Mouse (Mus musculus): ENCODE data around the gene Clic6. TPM values are rescaled to one million over a fixed set of nuclear protein-coding genes. Genes with fewer than 3 reads are reported as not detected.

The Clic6 gene
- total RNA-seq, 2 experiments from 2014 or later: 0.37 to 1.1 TPM

Other genes with a start within 250 kb of the Clic6 start
- not detected for gene Kcne2, start 193.3 kb upstream of the Clic6 start, total RNA-seq (2021)
- 10 to 100 TPM; 80.8 to 88.3 TPM for gene Smim11, start 184.4 kb upstream of the Clic6 start, total RNA-seq (2021)
- gene Fam243, start 164.3 kb upstream of the Clic6 start, total RNA-seq (2021): 1 to 10 TPM in 1 of 2 experiments, under 1 TPM in 1; 0.87 to 1.1 TPM
- 1 to 10 TPM; 7.1 to 7.8 TPM for gene Kcne1, start 126.3 kb upstream of the Clic6 start, total RNA-seq (2021)
- gene Rcan1, start 14.9 kb upstream of the Clic6 start, total RNA-seq (2021): 100 to 1,000 TPM in 1 of 2 experiments, 10 to 100 TPM in 1; 95.4 to 129 TPM

All from heart, adult 18-20 months (tissue).